Mouse (Mus musculus) neural tube, embryonic 11.5 days (tissue): ENCODE measurements around the gene Slc26a11. TPM values are rescaled to one million over a fixed set of nuclear protein-coding genes. Genes with fewer than 3 reads are reported as not detected.

Source experiments
- ATAC-seq: fragments of 200-750 bp; cut with Nextera tagmentation; 2 replicates; pipeline ENCODE4 v1.8.0; 2017; ENCODE audit warnings: moderate number of reproducible peaks, mild to moderate bottlenecking, moderate TSS enrichment, moderate library complexity; ENCODE audit not compliant: insufficient read depth, low FRiP score, low TSS enrichment
- DNase-seq: peaks from one replicate; pipeline ENCODE4 v3.0.0-alpha.2; 2015; ENCODE audit warnings: low spot score
- H3K27ac ChIP-seq: fragments of 300-500 bp; sonication (generic); 2 replicates; pipeline ENCODE4 v1.5.1; 2014; ENCODE audit warnings: low read depth, mild to moderate bottlenecking, low read length
- H3K27me3 ChIP-seq: fragments of 300-500 bp; sonication (generic); 2 replicates; pipeline ENCODE4 v1.6.1; 2014; ENCODE audit warnings: mild to moderate bottlenecking, low read length, mixed read lengths; ENCODE audit not compliant: control insufficient read depth, insufficient read depth
- H3K36me3 ChIP-seq: fragments of 300-500 bp; sonication (generic); 2 replicates; pipeline ENCODE4 v1.6.1; 2014; ENCODE audit warnings: mild to moderate bottlenecking, low read length, moderate library complexity, mixed read lengths; ENCODE audit not compliant: control insufficient read depth, insufficient read depth
- H3K4me1 ChIP-seq: fragments of 300-500 bp; sonication (generic); 2 replicates; pipeline ENCODE4 v1.6.1; 2014; ENCODE audit warnings: low read length, mixed read lengths; ENCODE audit not compliant: control insufficient read depth, insufficient read depth
- H3K4me2 ChIP-seq: fragments of 300-500 bp; sonication (generic); 2 replicates; pipeline ENCODE4 v1.6.1; 2014; ENCODE audit warnings: low read depth, mild to moderate bottlenecking, moderate library complexity
- H3K4me3 ChIP-seq: fragments of 300-500 bp; sonication (generic); 2 replicates; pipeline ENCODE4 v1.5.1; 2014; ENCODE audit warnings: low read depth, low read length
- H3K9ac ChIP-seq: fragments of 300-500 bp; sonication (generic); 2 replicates; pipeline ENCODE4 v1.6.1; 2014; ENCODE audit warnings: mild to moderate bottlenecking, low read length
- H3K9me3 ChIP-seq: fragments of 300-500 bp; sonication (generic); 2 replicates; pipeline ENCODE4 v1.6.1; 2016; ENCODE audit warnings: low read length; ENCODE audit not compliant: control insufficient read depth
- WGBS: fragments of 180-500 bp; shearing (Covaris S2); extraction: QIAGEN DNeasy Blood & Tissue Kit; methylation state at CpG from one replicate; pipeline ENCODE4 v1.1.7; 2014; 5-methylcytosine and 5-hydroxymethylcytosine counted together
- microRNA counts: library from miRNA; unstranded; fragments of <30 nt; microRNA quantifications from one replicate; lab custom pipeline; 2015
- microRNA-seq: library from miRNA; unstranded; fragments of <30 nt; microRNA quantifications from one replicate; pipeline ENCODE4, GENCODE M21; 2016
- polyA plus RNA-seq: library from polyadenylated mRNA; unstranded; fragments of >200 nt; fragmentation: Nextera tagmentation; extraction: Ambion mirVana; gene quantifications from 2 replicates; pipeline ENCODE4 v1.2.1, GENCODE M21; 2014

Gene Slc26a11
- polyA plus RNA-seq, 1 experiment from 2014 or later = 4.3 TPM

DNA sequence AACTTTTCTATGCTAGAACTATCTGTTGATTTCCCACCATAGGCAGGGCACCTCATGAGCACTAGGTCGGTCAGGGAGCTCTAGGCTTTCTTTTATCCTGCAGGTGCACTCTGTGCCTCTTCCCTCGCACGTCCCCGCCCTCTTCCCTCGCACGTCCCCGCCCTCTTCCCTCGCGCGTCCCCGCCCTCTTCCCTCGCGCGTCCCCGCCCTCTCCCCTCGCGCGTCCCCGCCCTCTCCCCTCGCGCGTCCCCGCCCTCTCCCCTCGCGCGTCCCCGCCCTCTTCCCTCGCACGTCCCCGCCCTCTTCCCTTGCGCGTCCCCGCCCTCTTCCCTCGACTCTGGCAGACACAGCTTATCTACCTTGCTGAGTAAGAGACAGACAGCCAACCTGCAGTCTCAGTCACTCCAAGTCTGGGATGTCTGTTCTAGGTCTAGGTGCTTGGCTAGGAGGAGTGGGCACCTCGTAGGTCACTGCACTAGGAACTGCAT lies 73.3 kb downstream of the Slc26a11 start:
- Histone ChIP-seq H3K36me3 (no peaks in the 10 kb centered on the region), H3K4me1 (peaks cover 4% of the 10 kb centered on the region; the same call in 1 of the 2 replicates), H3K4me3 (peak overlapping the region; percentile 16; the same call in 1 of the 2 replicates), H3K27ac (no peak overlapping the region), H3K27me3 (no peaks in the 10 kb centered on the region), H3K9ac (no peak overlapping the region), H3K4me2 (peak overlapping the region; percentile 39), H3K9me3 (no peaks in the 10 kb centered on the region)
- peak; percentile 51 for DNase-seq
- 2% methylated on average over 29 of the region's 35 CpGs for WGBS
- no peak; the same call in 1 of the 2 replicates for ATAC-seq

MicroRNAs within 50 kb of the gene (microRNA counts, 519-probe panel; counts per million panel counts)
- 171 counts per million, percentile 57 among the panel's probes with 10 or more counts for microRNA mmu-miR-1932 (lab: Ali Mortazavi, UCI)

Small RNA genes lying within 50 kb of the gene (microRNA-seq; reads per million reads assigned to microRNA genes)
- gene Mir1932 = not detected

Other genes with a start within 250 kb of the Slc26a11 start
- 15.2 and 16.8 TPM in 2 replicates for gene Tbc1d16, start 127.1 kb upstream of the Slc26a11 start, polyA plus RNA-seq
- gene Ccdc40, start 127.0 kb upstream of the Slc26a11 start, polyA plus RNA-seq = 14.8 and 15.3 TPM in 2 replicates
- 21.4 and 24.1 TPM in 2 replicates for gene Gaa, start 87.7 kb upstream of the Slc26a11 start, polyA plus RNA-seq
- 402 and 421 TPM in 2 replicates for gene Eif4a3, start 55.5 kb upstream of the Slc26a11 start, polyA plus RNA-seq
- not detected in 2 replicates for gene Card14, start 47.8 kb upstream of the Slc26a11 start, polyA plus RNA-seq
- gene Sgsh, start within 50 bp of the Slc26a11 start, polyA plus RNA-seq = 5.2 and 6.7 TPM in 2 replicates
- gene Rnf213, start 37.5 kb downstream of the Slc26a11 start, polyA plus RNA-seq = 1.8 and 1.9 TPM in 2 replicates
- gene Endov, start 135.8 kb downstream of the Slc26a11 start, polyA plus RNA-seq = 13.9 and 18.1 TPM in 2 replicates
- 8.3 and 9.2 TPM in 2 replicates for gene Nptx1, start 192.2 kb downstream of the Slc26a11 start, polyA plus RNA-seq
- 12.2 and 12.6 TPM in 2 replicates for gene Rptor, start 247.3 kb downstream of the Slc26a11 start, polyA plus RNA-seq